In genomic region chr10:61315324-61315880, GRCm38 (mm10) we compare ENCODE assay signal across 26 mouse cellular contexts. TPM values are rescaled to one million over a fixed set of nuclear protein-coding genes. Genes with fewer than 3 reads are reported as not detected.
"Had no signal": no experiment of that assay in that cellular context is flagged by ENCODE, and none has a peak within 500 bp of the region (broad histone marks: within the 10 kb centered on the region; RNA-seq: fewer than 3 reads in every experiment).

No protein-coding gene starts in this region.

- H3K4me3 ChIP-seq: layer of hippocampus, adult 2 months; left cerebral cortex, adult 2 months; megakaryocyte, embryonic 14.5 days; midbrain, embryonic 12.5 days; midbrain, embryonic 15.5 days; neural tube, embryonic 12.5 days; neural tube, embryonic 15.5 days; stomach, embryonic 15.5 days had no signal

- H3K27ac ChIP-seq: kidney, postnatal 0 days; layer of hippocampus, adult 2 months; left cerebral cortex, adult 2 months; liver, embryonic 14.5 days; midbrain, embryonic 12.5 days; midbrain, embryonic 15.5 days; neural tube, embryonic 12.5 days; neural tube, embryonic 15.5 days; stomach, embryonic 15.5 days had no signal

- H3K4me2 ChIP-seq: lung, embryonic 14.5 days; midbrain, embryonic 12.5 days; midbrain, embryonic 15.5 days; neural tube, embryonic 12.5 days; neural tube, embryonic 15.5 days; stomach, embryonic 15.5 days had no signal

- H3K4me1 ChIP-seq: megakaryocyte, embryonic 14.5 days; midbrain, embryonic 15.5 days; neural tube, embryonic 15.5 days had no signal

- H3K9me3 ChIP-seq: megakaryocyte, embryonic 14.5 days; midbrain, embryonic 12.5 days; midbrain, embryonic 15.5 days; neural tube, embryonic 12.5 days; neural tube, embryonic 15.5 days; stomach, embryonic 15.5 days had no signal

- H3K36me3 ChIP-seq: midbrain, embryonic 15.5 days; neural tube, embryonic 15.5 days; stomach, embryonic 15.5 days had no signal

- ATAC-seq: liver, postnatal 0 days; lung, postnatal 0 days; midbrain, embryonic 15.5 days had no signal

- H3K27me3 ChIP-seq: midbrain, embryonic 12.5 days; midbrain, embryonic 15.5 days; neural tube, embryonic 12.5 days; neural tube, embryonic 15.5 days; stomach, embryonic 15.5 days had no signal

- DNase-seq: kidney, adult 18-20 months; kidney, postnatal 25 days; layer of hippocampus, adult 9-11 months; layer of hippocampus, postnatal 36 days; liver, postnatal 0 days; lung, embryonic 14.5 days; lung, postnatal 36 days; right cerebral cortex, postnatal 25 days; spleen, adult 18-20 months; thymus, postnatal 36 days had no signal

- H3K9ac ChIP-seq: liver, embryonic 14.5 days; liver, postnatal 0 days; lung, embryonic 14.5 days; midbrain, embryonic 12.5 days; midbrain, embryonic 15.5 days; neural tube, embryonic 12.5 days; neural tube, embryonic 15.5 days; stomach, embryonic 15.5 days had no signal

RNA-seq across cellular contexts. Expression of gene Prf1, which starts 17.8 kb away (rescaled TPM):
- total RNA-seq: layer of hippocampus, adult 2 months; layer of hippocampus, postnatal 36 days; left cerebral cortex, adult 2 months; left cerebral cortex, postnatal 10 days; left cerebral cortex, postnatal 36 days had no signal
- polyA plus RNA-seq: kidney, embryonic 14.5 days; limb, embryonic 11.5 days; limb, embryonic 14.5 days; lung, embryonic 14.5 days; midbrain, embryonic 12.5 days; neural tube, embryonic 12.5 days; neural tube, embryonic 15.5 days had no signal
